In genomic region chr16:66871201-66871600, GRCm38 (mm10) we compare ENCODE assay signal across 29 mouse cellular contexts.
A peak's percentile ranks its signal among the peaks of the same experiment; 100 is the strongest.
DNase-seq lines count a peak whose midpoint lies in the region; TF ChIP-seq lines count a peak whose summit lies in the region.
"Had no signal": no experiment of that assay in that cellular context is flagged by ENCODE, and none has a peak within 500 bp of the region (broad histone marks: within the 10 kb centered on the region; RNA-seq: fewer than 3 reads in every experiment).

No protein-coding gene starts in this region.

- peak; percentile 29 for DNase-seq in 3134 (ENCODE audit: extremely low read depth, insufficient read length, low spot score)
- peak; percentile 58 for DNase-seq in 3T3-L1 (ENCODE audit: low read depth, low spot score)
- DNase-seq in MEL (ENCODE audit: low read depth, low spot score), result peak; percentile 7
- DNase-seq in ZHBTc4 (ENCODE audit: low read depth, low spot score), result peak; percentile 29
- DNase-seq in heart, postnatal 4 days, result no peak
- DNase-seq in heart, adult 9 months (ENCODE audit: low spot score in 2 of 2), result no peak
- DNase-seq in testis, postnatal 10 days (ENCODE audit: low spot score), result no peak
- DNase-seq: adrenal gland, adult 8-10 months; adrenal gland, postnatal 25 days; B cell, adult 2 months; cerebellum, adult 11-12 months; cerebellum, adult 8-10 months; cerebellum, postnatal 10 days; cerebellum, postnatal 36 days; embryo, embryonic 11 days; gastrocnemius, adult 2 months; gastrocnemius, postnatal 14 days; heart, adult 18-20 months; kidney, adult 11 months; kidney, adult 8-10 months had no signal

- no peak for TF ChIP-seq POLR2A in MEL (IDR thresholded peaks at IDR 0.05; ENCODE audit: control insufficient read depth in 1 of 2, insufficient read depth in 1 of 2, low read depth in 1 of 2, low read length in 2 of 2, poor library complexity in 1 of 2)

- TF ChIP-seq EP300 in MEL (IDR thresholded peaks at IDR 0.05; ENCODE audit: low read depth in 1 of 2, low read length in 2 of 2), result no peak

- no peak for TF ChIP-seq CTCF in MEL (IDR thresholded peaks at IDR 0.05 in 2 of 3, conservative IDR thresholded peaks at IDR 0.05 in 1 of 3; ENCODE audit: control insufficient read depth in 1 of 3, insufficient read depth in 1 of 3, low read depth in 2 of 3, low read length in 3 of 3, poor library complexity in 1 of 3, severe bottlenecking in 1 of 3)

- H3K9me3 ChIP-seq in MEL (replicated peaks; ENCODE audit: insufficient read depth, low read length), result no peaks in the 10 kb centered on the region
- H3K9me3 ChIP-seq: embryonic facial prominence, embryonic 10.5 days; embryonic facial prominence, embryonic 13.5 days; forebrain, embryonic 12.5 days; forebrain, embryonic 15.5 days; hindbrain, embryonic 10.5 days; hindbrain, embryonic 13.5 days; intestine, embryonic 15.5 days had no signal

- no peaks in the 10 kb centered on the region for H3K4me1 ChIP-seq in MEL (ENCODE audit: control insufficient read depth in 1 of 2, insufficient read depth in 2 of 2, low read length in 2 of 2)
- H3K4me1 ChIP-seq: embryonic facial prominence, embryonic 10.5 days; embryonic facial prominence, embryonic 13.5 days; forebrain, embryonic 12.5 days; forebrain, embryonic 15.5 days; hindbrain, embryonic 10.5 days; hindbrain, embryonic 13.5 days; intestine, embryonic 15.5 days had no signal

- no peaks in the 10 kb centered on the region for H3K27me3 ChIP-seq in MEL (ENCODE audit: control insufficient read depth in 1 of 2, insufficient read depth in 2 of 2, low read length in 2 of 2)
- H3K27me3 ChIP-seq: CH12.LX; embryonic facial prominence, embryonic 13.5 days; forebrain, embryonic 12.5 days; forebrain, embryonic 15.5 days; hindbrain, embryonic 13.5 days; intestine, embryonic 15.5 days had no signal

- no peaks in the 10 kb centered on the region for H3K36me3 ChIP-seq in MEL (ENCODE audit: control insufficient read depth in 1 of 2, insufficient read depth in 2 of 2, low read length in 2 of 2)
- H3K36me3 ChIP-seq: embryonic facial prominence, embryonic 10.5 days; embryonic facial prominence, embryonic 13.5 days; forebrain, embryonic 12.5 days; forebrain, embryonic 15.5 days; hindbrain, embryonic 10.5 days; hindbrain, embryonic 13.5 days; intestine, embryonic 15.5 days had no signal

- H3K4me3 ChIP-seq in MEL (ENCODE audit: control insufficient read depth in 1 of 2, insufficient read depth in 1 of 2, low read depth in 2 of 2, low read length in 2 of 2), result no peak overlapping the region
- H3K4me3 ChIP-seq: embryonic facial prominence, embryonic 10.5 days; embryonic facial prominence, embryonic 13.5 days; erythroblast, embryonic 14.5 days; forebrain, embryonic 12.5 days; forebrain, embryonic 15.5 days; gastrocnemius, adult 2 months; hindbrain, embryonic 10.5 days; hindbrain, embryonic 13.5 days; intestine, embryonic 15.5 days had no signal

- H3K79me2 ChIP-seq in MEL (ENCODE audit: control insufficient read depth, insufficient read depth, low read length, poor library complexity), result no peaks in the 10 kb centered on the region

- TF ChIP-seq RAD21 in MEL (IDR thresholded peaks at IDR 0.05; ENCODE audit: low read depth, low read length), result no peak

- H3K9ac ChIP-seq in MEL (ENCODE audit: control insufficient read depth, low read depth, low read length, poor library complexity, severe bottlenecking), result no peak overlapping the region
- H3K9ac ChIP-seq: embryonic facial prominence, embryonic 13.5 days; forebrain, embryonic 12.5 days; forebrain, embryonic 15.5 days; hindbrain, embryonic 13.5 days; intestine, embryonic 15.5 days had no signal

- no peak overlapping the region for H3K27ac ChIP-seq in MEL (ENCODE audit: control insufficient read depth, low read depth, low read length)
- H3K27ac ChIP-seq: embryonic facial prominence, embryonic 10.5 days; embryonic facial prominence, embryonic 13.5 days; forebrain, embryonic 12.5 days; forebrain, embryonic 15.5 days; gastrocnemius, adult 2 months; hindbrain, embryonic 10.5 days; hindbrain, embryonic 13.5 days; intestine, embryonic 15.5 days had no signal

TF ChIP-seq in MEL, 35 proteins besides CTCF, POLR2A, EP300 and RAD21:
- TF ChIP-seq USF1 (IDR thresholded peaks at IDR 0.05; ENCODE audit: low read depth, low read length), result no peak
- no peak for TF ChIP-seq ZKSCAN1 (IDR thresholded peaks at IDR 0.05; ENCODE audit: low read depth, low read length)
- no peak for TF ChIP-seq HCFC1 (IDR thresholded peaks at IDR 0.05; ENCODE audit: low read depth, low read length)
- no peak for TF ChIP-seq CHD2 (IDR thresholded peaks at IDR 0.05; ENCODE audit: low read length)
- TF ChIP-seq CHD1 (IDR thresholded peaks at IDR 0.05; ENCODE audit: low read depth, low read length), result no peak
- TF ChIP-seq ZNF384 (IDR thresholded peaks at IDR 0.05; ENCODE audit: low read depth, low read length), result no peak
- no peak for TF ChIP-seq SMC3 (IDR thresholded peaks at IDR 0.05; ENCODE audit: low read depth, low read length)
- no peak for TF ChIP-seq NRF1 (IDR thresholded peaks at IDR 0.05; ENCODE audit: insufficient read depth, low read depth, low read length, poor library complexity, severe bottlenecking)
- TF ChIP-seq E2F4 (IDR thresholded peaks at IDR 0.05; ENCODE audit: borderline replicate concordance, low read depth, low read length), result no peak
- no peak for TF ChIP-seq MYB (IDR thresholded peaks at IDR 0.05; ENCODE audit: low read depth, low read length)
- no peak for TF ChIP-seq JUND (IDR thresholded peaks at IDR 0.05; ENCODE audit: low read depth, low read length)
- TF ChIP-seq UBTF (IDR thresholded peaks at IDR 0.05; ENCODE audit: borderline replicate concordance, insufficient read depth, low read depth, low read length), result no peak
- no peak for TF ChIP-seq ZC3H11A (IDR thresholded peaks at IDR 0.05; ENCODE audit: low read depth, low read length)
- no peak for TF ChIP-seq POLR2AphosphoS5 (IDR thresholded peaks at IDR 0.05; ENCODE audit: borderline replicate concordance, low read depth, low read length)
- TF ChIP-seq GATA1 (IDR thresholded peaks at IDR 0.05; ENCODE audit: low read depth, low read length), result no peak
- TF ChIP-seq MAX (IDR thresholded peaks at IDR 0.05; ENCODE audit: low read length), result no peak
- no peak for TF ChIP-seq SIN3A (IDR thresholded peaks at IDR 0.05; ENCODE audit: low read length)
- TF ChIP-seq TAL1 (IDR thresholded peaks at IDR 0.05; ENCODE audit: low read length), result no peak
- no peak for TF ChIP-seq BHLHE40 (IDR thresholded peaks at IDR 0.05; ENCODE audit: borderline replicate concordance, low read depth, low read length)
- TF ChIP-seq TCF12 (IDR thresholded peaks at IDR 0.05; ENCODE audit: low read depth, low read length), result no peak
TF ChIP-seq in MEL: peak in this region for 0.

Comparison
In these comparisons a context has a peak if more than half of its experiments do, and no peak if none do; other contexts are left out.
1. DNase-seq: peak in 3134 (single experiment), 3T3-L1 (single experiment), MEL (single experiment) and ZHBTc4 (single experiment); none in heart, postnatal 4 days (single experiment), heart, adult 9 months (0 of 2) and testis, postnatal 10 days (single experiment).